Mouse (Mus musculus) macrophage (primary cell): ENCODE data around the gene Traf3ip1. TPM values are rescaled to one million over a fixed set of nuclear protein-coding genes. Genes with fewer than 3 reads are reported as not detected.

ENCODE experiments used
- H3K27ac ChIP-seq: fragments of 350-480 bp; formaldehyde crosslinking; 2 replicates; pipeline ENCODE4 v1.9.0; 2021
- H3K36me3 ChIP-seq: fragments of 350-480 bp; formaldehyde crosslinking; 2 replicates; pipeline ENCODE4 v1.9.0; 2021; ENCODE audit errors: inconsistent target
- H3K4me3 ChIP-seq: fragments of 350-480 bp; formaldehyde crosslinking; 2 replicates; pipeline ENCODE4 v1.9.0; 2021; ENCODE audit errors: inconsistent target
- H3K79me2 ChIP-seq: fragments of 350-480 bp; formaldehyde crosslinking; 2 replicates; pipeline ENCODE4 v1.9.0; 2021; ENCODE audit errors: inconsistent target
- WGBS: methylation state at CpG from one replicate; pipeline ENCODE4 v1.1.7; 2026; ENCODE audit warnings: inconsistent platforms; ENCODE audit not compliant: missing documents; 5-methylcytosine and 5-hydroxymethylcytosine counted together
- polyA plus RNA-seq: library from polyadenylated mRNA; stranded (reverse); fragments of 250-400 nt; gene quantifications from 3 replicates; pipeline ENCODE4 v1.2.4, GENCODE M21; 2018; ENCODE audit warnings: inconsistent platforms

The Traf3ip1 gene
- polyA plus RNA-seq, 1 experiment from 2014 or later = 4.3 TPM

DNA sequence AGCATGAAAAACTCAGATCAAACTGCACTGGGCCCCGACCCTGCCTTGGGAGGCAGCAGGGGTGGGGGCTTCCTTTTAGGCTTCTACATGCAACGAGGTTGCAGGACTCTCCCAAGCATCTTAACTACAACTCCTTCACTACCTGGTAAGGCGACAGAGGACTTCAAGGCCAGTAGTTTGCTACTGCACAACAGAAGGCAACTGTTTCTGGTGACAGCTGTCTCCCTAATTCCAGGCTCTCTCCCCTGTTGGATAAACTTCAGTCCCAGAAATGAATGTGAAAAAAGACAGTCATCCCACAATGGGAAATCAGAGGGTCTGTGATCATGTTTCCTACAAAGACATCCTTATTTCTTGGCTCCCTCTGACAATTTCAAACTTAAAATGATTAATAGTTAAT is 9.0 kb upstream of the Traf3ip1 start:
- WGBS = 71% methylated on average over 3 of the region's 3 CpGs
- H3K36me3 ChIP-seq = no peaks in the 10 kb centered on the region

DNA sequence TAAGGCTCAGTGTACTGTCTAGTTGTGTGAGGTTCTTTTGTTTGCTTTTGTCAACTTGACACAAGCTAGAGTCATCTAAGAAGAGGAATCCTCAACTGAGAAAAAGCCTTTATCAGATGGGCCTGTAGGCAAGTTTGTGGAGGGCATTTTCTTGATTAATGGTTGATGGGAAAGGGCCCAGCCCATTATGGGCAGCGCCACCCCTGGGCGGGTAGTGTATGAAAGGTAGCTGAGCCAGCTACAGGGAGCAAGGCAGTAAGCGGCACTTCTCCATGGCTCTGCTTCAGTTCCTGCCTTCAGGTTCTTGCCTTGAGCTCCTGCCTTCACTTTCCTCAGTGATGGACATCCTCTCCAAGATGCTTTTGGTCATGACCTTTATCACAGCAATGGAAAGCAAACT is 8.3 kb upstream of the Traf3ip1 start:
- Histone ChIP-seq H3K27ac (no peak overlapping the region), H3K4me3 (no peak overlapping the region), H3K79me2 (no peaks in the 10 kb centered on the region), H3K36me3 (no peaks in the 10 kb centered on the region)
- 94% methylated on average over 2 of the region's 3 CpGs for WGBS

More for the DNA sequence above, 9.0 kb upstream of the Traf3ip1 start:
- no peak overlapping the region for H3K4me3 ChIP-seq
- no peak overlapping the region for H3K27ac ChIP-seq
- H3K79me2 ChIP-seq = no peaks in the 10 kb centered on the region

DNA sequence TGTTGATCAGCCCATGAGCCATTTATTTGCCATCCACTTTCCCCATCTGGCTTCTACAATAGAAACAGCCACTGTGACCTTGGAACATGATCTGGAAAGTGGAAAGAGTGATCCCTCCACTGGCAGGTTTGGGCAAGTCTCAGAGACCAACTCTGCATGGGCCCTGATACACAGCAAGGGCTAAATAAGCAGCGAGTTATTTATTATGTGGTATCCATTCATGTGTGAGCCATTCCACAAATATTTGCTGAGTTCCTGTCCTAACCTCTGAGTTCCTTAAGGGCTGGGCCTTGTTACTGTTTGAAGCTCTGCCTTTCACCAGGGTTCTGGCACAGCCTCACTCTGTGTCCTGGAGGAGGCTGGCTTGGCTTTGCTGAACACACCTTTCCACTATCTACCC is 4.1 kb upstream of the Traf3ip1 start:
- WGBS = no CpG with 5 or more reads among the region's 1 CpGs
- Histone ChIP-seq H3K27ac (no peak overlapping the region), H3K36me3 (no peaks in the 10 kb centered on the region), H3K79me2 (no peaks in the 10 kb centered on the region), H3K4me3 (no peak overlapping the region)

DNA sequence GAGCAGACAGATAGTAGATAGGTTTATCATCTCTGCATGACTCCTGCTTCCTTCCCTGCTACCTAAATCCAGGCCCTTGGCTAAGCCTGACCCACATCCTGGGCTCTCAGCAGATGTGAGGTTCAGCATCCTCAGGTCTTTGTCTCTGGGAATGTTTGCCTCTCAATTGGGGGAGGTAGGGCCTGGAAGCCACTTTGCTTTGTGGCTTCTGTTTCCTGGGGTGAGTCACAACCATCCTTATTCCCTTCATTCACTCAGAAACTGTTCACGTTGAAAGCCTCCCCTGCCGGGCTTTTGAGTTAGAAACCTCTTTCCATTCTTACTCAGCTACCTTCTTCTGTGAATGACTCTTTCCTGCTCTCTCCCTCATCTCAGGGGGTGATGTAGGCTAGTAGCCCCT is 1.7 kb upstream of the Traf3ip1 start:
- H3K4me3 ChIP-seq = no peak overlapping the region
- 14% methylated on average over 2 of the region's 2 CpGs for WGBS
- no peak overlapping the region for H3K27ac ChIP-seq
- no peaks in the 10 kb centered on the region for H3K36me3 ChIP-seq
- no peaks in the 10 kb centered on the region for H3K79me2 ChIP-seq

DNA sequence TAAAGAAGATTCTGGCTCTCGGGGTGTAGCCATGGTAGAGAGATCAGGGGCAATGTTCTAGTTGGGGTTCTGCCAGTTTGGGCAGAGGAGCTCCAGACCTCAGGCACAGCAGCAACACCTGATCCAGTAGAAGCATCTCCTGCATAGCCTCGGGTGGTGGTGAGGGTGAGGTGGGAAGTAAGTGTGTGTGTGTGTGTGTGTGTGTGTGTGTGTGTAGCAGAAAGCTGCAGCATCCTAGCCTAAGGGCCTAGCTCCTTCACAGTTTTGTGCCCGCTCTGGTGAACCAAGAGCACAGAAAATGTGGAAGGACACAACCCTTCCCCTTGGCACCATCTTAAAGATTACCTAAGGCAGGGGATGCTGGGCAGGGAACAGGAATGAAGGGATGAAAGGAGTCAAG is 509 bp upstream of the Traf3ip1 start:
- WGBS = 46% methylated on average over 3 of the region's 3 CpGs
- Histone ChIP-seq H3K36me3 (no peaks in the 10 kb centered on the region), H3K79me2 (no peaks in the 10 kb centered on the region), H3K27ac (no peak overlapping the region), H3K4me3 (no peak overlapping the region)

DNA sequence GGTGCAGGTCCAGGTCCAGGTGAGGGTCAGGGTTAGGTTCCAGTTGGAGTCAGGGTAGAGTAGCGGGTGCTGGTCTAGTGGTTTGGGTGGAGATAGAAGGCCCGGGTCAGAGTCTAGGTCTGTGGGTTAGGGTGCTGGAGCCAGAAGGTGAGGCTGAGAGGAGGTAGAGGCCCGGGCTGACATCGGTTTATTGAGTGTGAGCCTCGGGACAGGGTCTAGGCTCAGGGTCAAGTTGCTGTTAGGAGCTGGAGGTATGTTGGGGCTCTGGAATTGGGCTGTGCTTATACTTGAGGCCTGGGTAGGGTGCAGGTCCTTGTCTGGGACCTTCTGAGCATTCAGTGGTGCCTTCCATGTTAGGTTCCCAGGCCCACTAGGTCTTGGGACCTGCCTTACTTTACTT is 874 bp downstream of the Traf3ip1 start:
- WGBS = 75% methylated on average over 5 of the region's 5 CpGs
- Histone ChIP-seq H3K4me3 (peak overlapping the region; percentile 75), H3K27ac (no peak overlapping the region), H3K79me2 (no peaks in the 10 kb centered on the region), H3K36me3 (no peaks in the 10 kb centered on the region)

DNA sequence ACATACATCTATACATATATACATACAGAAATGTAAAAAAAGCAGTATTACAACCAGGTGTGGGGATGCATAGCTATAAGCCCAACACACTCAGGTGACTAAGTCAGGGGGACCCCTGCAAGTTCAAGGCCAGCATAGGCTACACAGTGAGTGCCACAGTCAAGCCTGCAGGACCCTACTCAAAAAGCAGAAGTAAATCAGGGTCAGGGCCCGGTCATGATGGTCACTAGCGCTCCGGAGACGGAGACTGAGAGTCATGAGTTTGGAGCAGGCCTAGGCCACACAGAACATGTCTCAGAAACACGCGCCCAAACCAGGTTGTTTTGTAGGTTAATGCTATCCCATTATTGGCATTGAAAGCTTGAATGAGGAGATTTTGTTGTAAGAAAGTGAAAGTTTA is 4.1 kb downstream of the Traf3ip1 start:
- Histone ChIP-seq H3K36me3 (peaks cover 3% of the 10 kb centered on the region; the same call in 1 of the 2 replicates), H3K4me3 (no peak overlapping the region), H3K79me2 (no peaks in the 10 kb centered on the region), H3K27ac (no peak overlapping the region)
- 90% methylated on average over 6 of the region's 6 CpGs for WGBS

DNA sequence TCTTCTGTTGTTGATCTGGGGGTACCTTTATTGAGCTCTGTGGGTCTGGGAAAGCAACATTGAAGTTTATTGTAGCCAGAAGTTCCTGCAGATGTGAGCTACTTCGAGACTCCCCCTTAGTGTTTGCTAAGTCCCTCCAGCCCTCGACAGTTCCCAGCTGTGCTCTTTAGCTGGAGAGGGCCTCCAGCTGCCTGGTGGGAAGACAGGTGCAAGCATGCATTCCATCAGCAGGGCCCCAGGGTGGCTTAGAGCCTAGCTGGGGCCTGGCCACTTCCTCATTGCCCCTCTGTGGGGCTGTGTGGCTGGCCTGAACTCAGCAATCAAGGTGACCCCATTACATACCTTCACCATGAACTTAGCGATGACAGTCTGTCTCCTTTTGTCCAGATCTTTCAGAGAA is 10.2 kb downstream of the Traf3ip1 start:
- H3K4me3 ChIP-seq = no peak overlapping the region
- 73% methylated on average over 3 of the region's 3 CpGs for WGBS
- H3K36me3 ChIP-seq = peaks cover 3% of the 10 kb centered on the region; the same call in 1 of the 2 replicates
- H3K79me2 ChIP-seq = no peaks in the 10 kb centered on the region
- no peak overlapping the region for H3K27ac ChIP-seq

DNA sequence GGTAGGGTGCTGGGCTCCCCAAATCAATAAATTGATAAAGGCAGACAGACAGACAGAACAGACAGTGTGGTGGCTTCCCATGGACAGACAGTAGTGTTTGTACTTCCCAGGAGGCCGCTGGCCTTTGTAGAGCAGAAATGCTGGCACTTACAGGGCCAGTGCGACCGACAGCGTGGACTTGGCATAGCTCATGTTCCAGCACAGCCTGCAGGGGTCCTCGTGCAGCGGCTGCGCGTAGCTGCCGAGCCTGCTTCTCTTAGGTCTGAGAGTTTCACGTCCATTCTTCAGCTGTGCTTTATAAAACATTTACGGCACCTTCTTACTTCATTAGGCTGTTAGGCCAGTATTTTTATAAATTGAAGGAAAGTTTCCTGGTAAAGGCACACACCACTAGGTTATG is 20.5 kb downstream of the Traf3ip1 start:
- Histone ChIP-seq H3K4me3 (no peak overlapping the region), H3K79me2 (no peaks in the 10 kb centered on the region), H3K27ac (no peak overlapping the region), H3K36me3 (no peaks in the 10 kb centered on the region)
- WGBS = 91% methylated on average over 11 of the region's 11 CpGs

DNA sequence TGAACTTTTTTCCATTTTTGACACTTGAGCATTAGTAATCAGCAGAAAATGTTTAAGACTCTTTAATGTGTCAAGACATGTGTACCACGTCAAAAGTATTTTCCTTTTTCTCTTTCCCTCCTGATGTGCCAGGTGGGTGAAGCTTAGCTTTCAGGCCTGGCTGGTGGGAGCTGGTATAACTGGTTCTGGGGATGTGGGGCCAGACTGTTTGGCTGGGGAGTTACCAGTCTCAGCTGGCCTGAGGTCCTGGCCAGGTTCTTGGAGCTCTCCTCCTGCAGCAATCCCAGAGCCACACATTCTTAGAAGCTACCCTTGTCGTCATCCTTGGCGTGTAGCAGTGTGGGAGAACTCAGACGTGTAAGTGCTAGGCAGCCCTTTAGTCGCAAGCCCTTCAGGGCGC is 21.2 kb downstream of the Traf3ip1 start:
- H3K27ac ChIP-seq = no peak overlapping the region
- H3K4me3 ChIP-seq = no peak overlapping the region
- no peaks in the 10 kb centered on the region for H3K36me3 ChIP-seq
- WGBS = 97% methylated on average over 6 of the region's 6 CpGs
- no peaks in the 10 kb centered on the region for H3K79me2 ChIP-seq

DNA sequence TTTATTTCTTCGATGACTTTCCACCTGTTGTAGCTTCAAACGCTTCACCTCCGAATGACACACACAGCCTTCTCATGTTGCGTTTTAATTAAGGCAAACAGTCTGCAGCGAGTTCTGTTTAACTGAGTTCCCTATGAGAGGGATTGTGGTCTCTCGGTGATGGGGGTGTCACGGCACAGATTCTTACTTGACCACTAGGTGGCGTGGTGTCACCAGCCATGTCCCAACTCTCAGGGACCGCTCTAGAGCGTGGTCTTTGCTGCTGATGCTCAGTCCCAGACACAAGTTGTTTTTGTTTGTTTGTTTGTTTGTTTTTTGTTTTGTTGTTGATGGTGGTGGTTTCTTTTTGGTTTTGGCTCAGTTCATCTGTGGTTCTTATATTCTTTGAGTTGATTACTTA is 29.3 kb downstream of the Traf3ip1 start:
- Histone ChIP-seq H3K27ac (no peak overlapping the region), H3K36me3 (no peaks in the 10 kb centered on the region)

DNA sequence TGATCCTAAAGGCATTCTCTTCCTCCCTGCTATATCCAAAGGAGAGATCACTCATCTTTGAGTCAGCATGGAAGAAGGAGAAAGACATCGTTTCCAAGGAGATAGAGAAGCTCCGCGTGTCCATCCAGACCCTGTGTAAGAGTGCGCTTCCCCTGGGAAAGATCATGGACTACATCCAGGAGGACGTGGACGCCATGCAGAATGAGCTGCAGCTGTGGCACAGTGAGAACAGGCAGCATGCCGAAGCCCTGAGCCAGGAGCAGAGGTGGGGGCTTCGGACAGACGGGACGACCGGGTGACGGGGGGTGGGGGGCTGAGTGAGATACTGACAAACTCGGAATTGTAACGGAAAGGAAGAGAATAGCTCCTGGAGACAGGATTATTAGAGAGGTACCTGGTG is 31.4 kb downstream of the Traf3ip1 start:
- H3K36me3 ChIP-seq = no peaks in the 10 kb centered on the region
- no peak overlapping the region for H3K4me3 ChIP-seq
- H3K27ac ChIP-seq = no peak overlapping the region
- no peaks in the 10 kb centered on the region for H3K79me2 ChIP-seq
- 96% methylated on average over 14 of the region's 14 CpGs for WGBS

More for the DNA sequence above, 29.3 kb downstream of the Traf3ip1 start:
- no peak overlapping the region for H3K4me3 ChIP-seq
- H3K79me2 ChIP-seq = no peaks in the 10 kb centered on the region
- WGBS = 26% methylated on average over 10 of the region's 10 CpGs

DNA sequence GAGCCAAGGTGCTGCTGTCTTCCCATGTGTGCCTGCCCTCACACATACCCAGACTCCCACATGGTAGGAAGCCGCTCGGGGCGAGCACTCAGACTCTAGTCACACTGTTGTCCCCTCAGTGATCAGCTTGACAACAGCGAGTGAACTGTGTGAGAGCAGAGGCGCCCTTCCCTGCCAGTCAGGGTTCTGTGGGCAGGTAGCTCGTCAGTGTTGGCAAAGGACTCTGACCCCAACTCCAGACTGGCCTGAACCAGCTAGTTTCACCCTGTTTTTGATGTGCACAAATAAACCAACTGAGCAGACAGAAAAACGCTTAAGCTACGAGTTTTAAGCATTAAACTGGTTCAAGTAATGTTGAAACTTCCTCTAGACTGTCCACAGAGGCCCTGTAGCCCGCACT is 35.7 kb downstream of the Traf3ip1 start:
- no peaks in the 10 kb centered on the region for H3K36me3 ChIP-seq

DNA sequence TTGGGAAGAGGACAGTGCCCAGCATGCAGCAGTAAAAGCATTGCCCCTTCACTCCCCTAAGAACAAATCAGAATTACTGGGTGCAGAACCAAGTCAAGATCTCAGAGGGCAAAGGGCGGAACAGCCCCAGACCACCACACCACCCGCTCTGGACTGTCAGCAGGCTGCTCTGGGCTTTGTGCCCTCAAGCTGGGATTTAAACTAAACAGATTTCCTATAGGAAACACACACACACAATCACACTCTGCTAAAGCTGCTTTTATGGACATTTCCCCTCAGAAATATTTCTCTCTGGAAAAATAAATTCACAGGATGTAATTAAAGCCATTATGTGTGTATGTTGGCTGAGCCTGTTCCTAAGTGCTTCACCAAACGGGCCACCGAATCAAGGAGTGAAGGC is 37.8 kb downstream of the Traf3ip1 start:
- Histone ChIP-seq H3K79me2 (no peaks in the 10 kb centered on the region), H3K27ac (no peak overlapping the region), H3K4me3 (no peak overlapping the region), H3K36me3 (no peaks in the 10 kb centered on the region)
- WGBS = 97% methylated on average over 4 of the region's 4 CpGs

More for the DNA sequence above, 35.7 kb downstream of the Traf3ip1 start:
- Histone ChIP-seq H3K4me3 (no peak overlapping the region), H3K79me2 (no peaks in the 10 kb centered on the region), H3K27ac (no peak overlapping the region)
- WGBS = 96% methylated on average over 9 of the region's 9 CpGs

DNA sequence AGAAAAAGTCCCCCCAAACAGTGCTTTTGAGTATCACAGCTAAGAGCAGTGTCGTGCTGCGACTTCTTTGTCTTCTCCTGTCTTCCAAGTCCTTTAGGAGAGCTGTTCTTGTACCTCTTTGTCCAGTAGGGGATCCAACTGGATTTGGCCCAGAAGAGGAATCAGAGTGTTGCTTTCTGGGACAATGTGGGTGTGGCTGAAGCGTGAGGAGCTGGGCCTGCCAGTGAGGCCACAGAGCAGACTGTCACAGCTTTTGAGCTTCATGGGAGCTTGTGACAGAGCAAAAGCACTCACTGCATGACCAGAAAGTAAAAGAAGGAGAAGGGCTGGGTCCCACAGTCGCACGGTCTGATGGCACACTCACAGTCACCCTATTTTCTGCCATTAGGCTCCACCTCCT is 38.4 kb downstream of the Traf3ip1 start:
- WGBS = 95% methylated on average over 5 of the region's 5 CpGs
- Histone ChIP-seq H3K4me3 (no peak overlapping the region), H3K79me2 (no peaks in the 10 kb centered on the region), H3K36me3 (no peaks in the 10 kb centered on the region), H3K27ac (no peak overlapping the region)

DNA sequence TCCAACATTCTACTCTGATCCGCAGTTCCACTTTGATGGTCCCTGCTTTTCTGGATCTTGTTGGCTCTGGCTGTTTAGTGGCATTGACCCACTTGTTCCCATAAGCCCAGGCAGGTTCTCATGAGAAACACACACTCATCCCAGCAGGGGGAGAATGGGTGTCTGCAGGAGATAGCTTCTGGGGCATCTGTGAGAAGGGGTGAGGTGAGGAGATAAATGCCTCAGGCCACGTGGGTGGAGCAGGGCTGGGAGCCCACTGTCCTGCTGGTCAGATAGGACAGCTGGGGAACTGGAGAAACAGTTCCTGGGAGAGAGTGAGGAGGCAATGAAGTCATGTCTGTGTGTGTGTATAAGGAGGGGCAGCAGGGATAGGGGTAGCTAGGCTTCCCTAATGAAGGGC is 39.0 kb downstream of the Traf3ip1 start:
- Histone ChIP-seq H3K79me2 (no peaks in the 10 kb centered on the region), H3K36me3 (no peaks in the 10 kb centered on the region), H3K4me3 (no peak overlapping the region), H3K27ac (no peak overlapping the region)
- 70% methylated on average over 2 of the region's 2 CpGs for WGBS
